In the genomic region with DNA sequence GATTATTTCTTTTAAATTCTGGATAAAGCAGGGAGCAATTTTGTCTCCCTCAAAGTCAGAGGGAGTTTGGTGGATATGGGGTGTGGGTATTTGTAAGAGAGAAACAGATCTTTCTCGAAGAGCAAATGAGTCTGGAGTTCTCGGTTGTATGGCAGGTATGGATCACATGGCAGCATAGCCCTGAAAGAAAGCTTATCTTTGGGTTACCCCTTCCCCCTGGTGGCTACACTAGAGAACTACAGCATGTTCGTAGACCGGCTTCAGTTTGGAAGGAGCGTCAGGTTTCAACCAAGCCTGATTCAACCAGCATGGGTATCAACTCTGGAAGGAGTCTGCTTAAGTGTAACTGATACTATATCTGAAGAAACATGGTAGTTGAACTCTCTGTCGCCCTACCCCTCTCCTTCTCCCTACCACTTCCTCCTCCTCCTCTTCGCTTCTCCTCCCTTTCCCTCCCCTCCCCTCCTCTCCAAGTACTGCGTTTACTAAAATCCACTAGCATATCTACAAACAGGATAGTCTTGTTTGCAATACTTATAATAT, we compare ENCODE assay signal across 9 mouse cellular contexts. TPM values are rescaled to one million over a fixed set of nuclear protein-coding genes. Genes with fewer than 3 reads are reported as not detected.
DNase-seq lines count a peak whose midpoint lies in the region; ATAC-seq and TF ChIP-seq lines count a peak whose summit lies in the region.
"Had no signal": no experiment of that assay in that cellular context is flagged by ENCODE, and none has a peak within 500 bp of the region (broad histone marks: within the 10 kb centered on the region; RNA-seq: fewer than 3 reads in every experiment).

No protein-coding gene starts in this region.

- H3K4me3 ChIP-seq in midbrain, embryonic 11.5 days (ENCODE audit: low read depth, low read length), result no peak overlapping the region
- no peak overlapping the region for H3K4me3 ChIP-seq in midbrain, embryonic 15.5 days
- H3K4me3 ChIP-seq: megakaryocyte, embryonic 14.5 days had no signal

- WGBS in midbrain, embryonic 11.5 days, result 46% methylated on average over 8 of the region's 8 CpGs
- 48% methylated on average over 8 of the region's 8 CpGs for WGBS in midbrain, embryonic 15.5 days

- H3K27ac ChIP-seq in midbrain, embryonic 11.5 days (ENCODE audit: low read depth, low read length), result no peak overlapping the region
- H3K27ac ChIP-seq in midbrain, embryonic 15.5 days, result no peak overlapping the region

- no peak overlapping the region for H3K4me2 ChIP-seq in midbrain, embryonic 11.5 days
- H3K4me2 ChIP-seq in midbrain, embryonic 15.5 days, result no peak overlapping the region

- DNase-seq in midbrain, embryonic 11.5 days (ENCODE audit: low spot score, missing footprints), result no peak
- peak; percentile 6 for DNase-seq in brain, embryonic 14.5 days (ENCODE audit: low read depth)
- peak; percentile 38 for DNase-seq in splenic B cell, adult 2 months (ENCODE audit: low read depth, low spot score)
- no peak for DNase-seq in lung, adult 18-20 months
- no peak for DNase-seq in heart, adult 11 months
- DNase-seq: cerebellum, adult 11-12 months had no signal

- peak; percentile 40; the same call in 1 of the 2 replicates for TF ChIP-seq CTCF in brain, embryonic 14.5 days (IDR thresholded peaks at IDR 0.05; ENCODE audit: borderline replicate concordance, extremely low read depth, insufficient read depth, insufficient read length)

- H3K4me1 ChIP-seq in midbrain, embryonic 11.5 days (ENCODE audit: control insufficient read depth, insufficient read depth, low read length), result no peaks in the 10 kb centered on the region
- no peaks in the 10 kb centered on the region for H3K4me1 ChIP-seq in midbrain, embryonic 15.5 days

- no peak for TF ChIP-seq POLR2A in brain, embryonic 14.5 days (IDR thresholded peaks at IDR 0.05; ENCODE audit: borderline replicate concordance, extremely low read depth, insufficient read depth, insufficient read length, poor library complexity, severe bottlenecking)

- no peaks in the 10 kb centered on the region for H3K36me3 ChIP-seq in midbrain, embryonic 11.5 days (ENCODE audit: control insufficient read depth, insufficient read depth, low read length)
- H3K36me3 ChIP-seq in midbrain, embryonic 15.5 days (replicated peaks), result no peaks in the 10 kb centered on the region
- H3K36me3 ChIP-seq in splenic B cell, adult 2 months (ENCODE audit: control insufficient read depth, insufficient read depth, low read length, poor library complexity, severe bottlenecking), result no peaks in the 10 kb centered on the region

- no peaks in the 10 kb centered on the region for H3K27me3 ChIP-seq in midbrain, embryonic 11.5 days (ENCODE audit: control insufficient read depth, insufficient read depth, low read length)
- H3K27me3 ChIP-seq in midbrain, embryonic 15.5 days (replicated peaks), result no peaks in the 10 kb centered on the region
- H3K27me3 ChIP-seq in splenic B cell, adult 2 months (ENCODE audit: control insufficient read depth, insufficient read depth, low read length, poor library complexity, severe bottlenecking), result no peaks in the 10 kb centered on the region
- H3K27me3 ChIP-seq: megakaryocyte, embryonic 14.5 days had no signal

- H3K9me3 ChIP-seq in midbrain, embryonic 11.5 days (ENCODE audit: control insufficient read depth, low read length), result no peaks in the 10 kb centered on the region
- H3K9me3 ChIP-seq in midbrain, embryonic 15.5 days, result no peaks in the 10 kb centered on the region
- H3K9me3 ChIP-seq: megakaryocyte, embryonic 14.5 days had no signal

- no peak overlapping the region for H3K9ac ChIP-seq in midbrain, embryonic 11.5 days (ENCODE audit: low read length)
- H3K9ac ChIP-seq in midbrain, embryonic 15.5 days, result no peak overlapping the region

- ATAC-seq in midbrain, embryonic 11.5 days (ENCODE audit: low FRiP score), result peak; percentile 33; the same call in 1 of the 2 replicates
- no peak for ATAC-seq in midbrain, embryonic 15.5 days (replicated peaks)
- ATAC-seq in granulocyte monocyte progenitor cell, adult 5-6 weeks (replicated peaks; ENCODE audit: poor library complexity, severe bottlenecking), result peak; percentile 86

RNA-seq across cellular contexts. Expression of a gene that starts 9.8 kb away (rescaled TPM):
- not detected in 2 replicates for polyA plus RNA-seq in midbrain, embryonic 11.5 days (2014; fragmentation: Nextera tagmentation; extraction: Ambion mirVana)
- not detected in 2 replicates for polyA plus RNA-seq in midbrain, embryonic 15.5 days (2015; fragmentation: Nextera tagmentation; extraction: Ambion mirVana)
- polyA plus RNA-seq in brain, embryonic 14.5 days (2012; rRNA removed), result not detected in 2 replicates
- total RNA-seq in granulocyte monocyte progenitor cell, adult 5-6 weeks (2014; fragmentation: Nextera tagmentation), result not detected in 2 replicates
- total RNA-seq in granulocyte monocyte progenitor cell, adult 5-6 weeks (2017), result not detected in 2 replicates

RNA-seq across cellular contexts. Expression of a gene that starts 15.6 kb away (rescaled TPM):
- polyA plus RNA-seq in midbrain, embryonic 11.5 days (2014; fragmentation: Nextera tagmentation; extraction: Ambion mirVana), result not detected in 2 replicates
- polyA plus RNA-seq in midbrain, embryonic 15.5 days (2015; fragmentation: Nextera tagmentation; extraction: Ambion mirVana), result not detected in 2 replicates
- not detected in 2 replicates for polyA plus RNA-seq in brain, embryonic 14.5 days (2012; rRNA removed)
- not detected in 2 replicates for total RNA-seq in granulocyte monocyte progenitor cell, adult 5-6 weeks (2014; fragmentation: Nextera tagmentation)
- total RNA-seq in granulocyte monocyte progenitor cell, adult 5-6 weeks (2017), result not detected in 2 replicates

RNA-seq across cellular contexts. Expression of a gene that starts 18.8 kb away (rescaled TPM):
- not detected in 2 replicates for polyA plus RNA-seq in midbrain, embryonic 11.5 days (2014; fragmentation: Nextera tagmentation; extraction: Ambion mirVana)
- polyA plus RNA-seq in midbrain, embryonic 15.5 days (2015; fragmentation: Nextera tagmentation; extraction: Ambion mirVana), result not detected in 2 replicates
- not detected in 2 replicates for polyA plus RNA-seq in brain, embryonic 14.5 days (2012; rRNA removed)
- total RNA-seq in granulocyte monocyte progenitor cell, adult 5-6 weeks (2014; fragmentation: Nextera tagmentation), result not detected in 2 replicates
- not detected in 2 replicates for total RNA-seq in granulocyte monocyte progenitor cell, adult 5-6 weeks (2017)

RNA-seq across cellular contexts. Expression of a gene that starts 21.1 kb away (rescaled TPM):
- polyA plus RNA-seq in midbrain, embryonic 11.5 days (2014; fragmentation: Nextera tagmentation; extraction: Ambion mirVana), result not detected in 2 replicates
- polyA plus RNA-seq in midbrain, embryonic 15.5 days (2015; fragmentation: Nextera tagmentation; extraction: Ambion mirVana), result not detected in 2 replicates
- polyA plus RNA-seq in brain, embryonic 14.5 days (2012; rRNA removed), result not detected in 2 replicates
- not detected in 2 replicates for total RNA-seq in granulocyte monocyte progenitor cell, adult 5-6 weeks (2014; fragmentation: Nextera tagmentation)
- not detected in 2 replicates for total RNA-seq in granulocyte monocyte progenitor cell, adult 5-6 weeks (2017)

RNA-seq across cellular contexts. Expression of a gene that starts 27.0 kb away (rescaled TPM):
- polyA plus RNA-seq in midbrain, embryonic 11.5 days (2014; fragmentation: Nextera tagmentation; extraction: Ambion mirVana), result not detected in 2 replicates
- not detected in 2 replicates for polyA plus RNA-seq in midbrain, embryonic 15.5 days (2015; fragmentation: Nextera tagmentation; extraction: Ambion mirVana)
- polyA plus RNA-seq in brain, embryonic 14.5 days (2012; rRNA removed), result not detected in 2 replicates
- not detected in 2 replicates for total RNA-seq in granulocyte monocyte progenitor cell, adult 5-6 weeks (2014; fragmentation: Nextera tagmentation)
- total RNA-seq in granulocyte monocyte progenitor cell, adult 5-6 weeks (2017), result not detected in 2 replicates

Comparison
In these comparisons a context has a peak if more than half of its experiments do, and no peak if none do; other contexts are left out.
1. DNase-seq: peak in brain, embryonic 14.5 days (single experiment) and splenic B cell, adult 2 months (single experiment); none in midbrain, embryonic 11.5 days (single experiment), lung, adult 18-20 months (0 of 2) and heart, adult 11 months (single experiment).